Mouse (Mus musculus) cerebellum, adult 11 months (tissue): ENCODE data around the gene 1600014C10Rik.

Source experiments
- DNase-seq: peaks from one replicate; pipeline ENCODE4 v3.0.0; 2022

The 1600014C10Rik gene

DNA sequence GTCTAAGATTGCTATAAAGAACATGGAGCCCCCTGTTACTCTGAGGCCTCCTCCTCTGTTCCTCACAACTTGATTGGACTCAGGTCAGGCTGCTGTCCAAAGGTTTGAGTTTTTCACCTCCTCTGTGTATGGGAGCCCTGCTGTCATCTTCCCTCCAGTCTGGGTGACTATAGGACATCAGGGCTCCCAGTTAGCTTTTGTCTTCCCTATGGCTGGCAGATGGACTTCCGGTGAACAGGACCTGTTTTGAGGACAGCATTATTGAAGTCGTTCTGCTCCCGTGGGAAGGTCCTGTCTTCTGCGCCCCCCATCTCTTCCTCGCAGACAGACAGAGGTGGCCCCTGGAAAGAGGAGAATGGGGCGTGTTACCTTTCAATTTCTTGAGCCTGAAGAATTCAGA lies 1.8 kb downstream of the 1600014C10Rik start:
- DNase-seq, result no peak

DNA sequence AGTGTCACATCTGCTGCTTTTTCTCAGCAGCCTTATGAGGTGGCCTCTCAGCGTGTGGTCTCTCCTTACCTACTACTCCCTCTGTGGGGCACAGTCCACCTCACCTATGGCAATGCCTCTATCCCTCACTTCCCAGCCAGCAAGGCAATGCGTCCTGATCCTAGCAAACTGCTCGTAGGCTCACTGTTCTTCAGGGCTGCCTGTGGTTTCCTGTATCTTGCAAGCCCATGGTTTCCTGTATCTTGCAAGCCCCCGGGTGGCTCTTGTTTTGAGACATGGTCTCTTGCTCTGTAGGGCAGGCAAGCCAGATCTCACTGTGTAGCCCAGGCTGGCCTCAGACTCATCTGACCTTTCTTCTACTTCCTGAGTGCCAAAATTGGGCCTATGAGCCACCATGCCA lies 3.8 kb downstream of the 1600014C10Rik start:
- DNase-seq, result no peak

DNA sequence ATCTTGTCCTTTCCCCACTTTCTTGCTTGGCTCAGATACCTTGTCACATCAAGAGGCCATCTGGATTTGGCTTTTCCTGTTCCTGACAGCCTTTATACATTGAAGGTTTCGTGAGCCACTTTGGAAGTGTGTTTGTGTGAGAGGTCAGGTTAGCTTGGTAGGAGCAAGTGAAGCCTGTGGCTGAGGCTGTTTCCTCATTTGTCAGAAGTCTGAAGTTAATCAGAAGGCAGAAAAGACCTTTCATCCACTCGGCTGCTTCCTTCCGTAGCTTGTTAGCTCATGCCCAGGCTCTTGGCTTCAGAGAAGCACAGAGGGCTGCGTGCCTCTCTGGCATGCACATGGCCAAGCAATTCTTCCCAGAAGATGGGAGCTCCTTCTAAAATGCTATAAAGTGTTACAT lies 4.8 kb downstream of the 1600014C10Rik start:
- no peak for DNase-seq

DNA sequence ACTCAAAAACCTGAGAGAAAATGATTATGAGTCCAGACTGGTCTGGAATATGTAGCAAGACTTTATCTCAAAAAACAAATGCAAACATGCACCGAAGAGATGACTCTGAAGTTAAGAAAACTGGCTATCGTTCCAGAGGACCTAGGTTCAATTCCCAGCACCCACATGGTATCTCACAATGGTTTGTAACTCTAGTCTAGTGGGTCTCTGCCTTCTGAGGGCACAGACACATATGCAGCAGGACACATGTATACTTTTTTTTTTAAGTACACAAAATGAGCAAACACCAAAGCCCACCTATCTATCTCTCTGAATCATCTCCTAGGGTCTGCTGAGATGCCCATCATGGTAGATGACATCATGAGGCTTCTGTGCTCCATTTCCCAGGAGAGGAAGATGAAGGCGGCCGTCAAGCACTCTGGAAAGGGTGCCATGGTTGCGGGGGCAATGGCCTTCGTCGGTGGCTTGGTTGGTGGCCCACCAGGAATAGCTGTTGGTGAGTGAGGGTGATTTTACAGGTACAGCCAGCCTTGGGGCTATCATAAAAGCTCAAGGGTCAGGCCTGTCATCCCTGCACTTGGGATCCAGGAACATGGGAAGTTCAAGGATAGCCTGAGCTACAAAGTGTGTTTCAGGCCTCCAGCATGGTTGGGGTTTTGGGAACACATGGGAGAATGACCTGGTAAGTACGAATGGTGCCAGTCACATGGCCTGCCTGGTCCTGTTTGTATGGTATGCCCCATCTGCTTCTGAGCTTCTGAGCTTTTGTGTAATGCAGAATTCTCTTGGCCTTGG lies 5.5 kb downstream of the 1600014C10Rik start:
- DNase-seq, result no peak

GRCm38 (mm10) chr7:38189136-38189982 lies 6.3 kb downstream of the 1600014C10Rik start:
- no peak for DNase-seq

DNA sequence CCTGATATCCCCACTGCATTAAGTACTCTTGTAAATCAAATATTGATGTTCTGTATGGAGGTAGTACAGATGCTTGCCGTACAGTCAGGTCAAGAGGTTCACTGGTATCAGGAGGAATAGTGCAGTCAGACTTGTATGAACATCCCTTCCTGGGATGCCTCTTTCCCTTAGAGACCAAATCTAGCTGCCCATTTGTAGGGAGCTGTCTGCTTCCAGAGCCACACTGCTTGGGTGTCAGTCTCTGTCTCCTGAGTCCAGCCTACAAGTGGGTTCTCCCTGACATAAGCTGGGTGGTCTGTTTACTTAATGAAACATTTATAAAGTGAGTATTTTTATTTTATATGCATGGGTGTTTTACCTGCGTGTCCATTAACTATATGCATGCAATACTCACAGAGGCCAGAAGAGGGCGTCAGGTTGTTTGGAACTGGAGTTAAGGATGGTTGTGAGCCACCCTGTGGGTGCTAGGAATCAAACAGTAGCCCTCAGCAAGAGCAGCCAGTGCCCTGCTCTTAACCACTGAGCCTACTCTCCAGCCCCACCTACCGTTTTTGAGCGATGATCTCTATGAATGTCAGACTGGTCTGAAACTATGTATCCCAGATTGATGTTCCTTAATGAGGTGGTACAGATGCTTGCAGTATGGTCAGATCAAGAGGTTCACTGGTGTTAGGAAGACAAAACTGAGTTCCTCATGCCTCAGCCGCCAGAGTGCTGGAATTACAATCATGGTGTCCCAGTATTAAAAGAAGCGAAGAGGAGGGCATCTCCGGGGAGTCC lies 7.2 kb downstream of the 1600014C10Rik start:
- no peak for DNase-seq

DNA sequence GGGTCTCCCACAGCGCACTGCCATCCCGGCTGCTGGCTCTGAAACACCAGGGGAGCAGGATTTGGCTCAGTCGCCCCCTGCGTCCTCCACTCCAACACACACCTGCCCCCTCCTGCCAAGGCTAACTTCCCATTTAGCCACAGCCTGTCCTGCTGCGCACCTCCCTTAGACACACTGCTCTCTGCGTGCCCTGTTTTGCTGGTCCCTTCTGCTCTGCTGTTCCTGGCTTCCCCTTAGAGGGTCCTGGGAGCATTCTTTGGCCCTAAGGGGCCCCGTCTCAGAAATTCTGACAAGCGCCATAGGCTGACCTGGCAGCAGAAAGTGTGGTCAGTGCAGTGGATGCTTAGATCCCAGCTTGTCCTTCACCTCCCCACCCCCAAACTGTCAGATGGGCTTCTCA lies 8.1 kb downstream of the 1600014C10Rik start:
- no peak for DNase-seq

DNA sequence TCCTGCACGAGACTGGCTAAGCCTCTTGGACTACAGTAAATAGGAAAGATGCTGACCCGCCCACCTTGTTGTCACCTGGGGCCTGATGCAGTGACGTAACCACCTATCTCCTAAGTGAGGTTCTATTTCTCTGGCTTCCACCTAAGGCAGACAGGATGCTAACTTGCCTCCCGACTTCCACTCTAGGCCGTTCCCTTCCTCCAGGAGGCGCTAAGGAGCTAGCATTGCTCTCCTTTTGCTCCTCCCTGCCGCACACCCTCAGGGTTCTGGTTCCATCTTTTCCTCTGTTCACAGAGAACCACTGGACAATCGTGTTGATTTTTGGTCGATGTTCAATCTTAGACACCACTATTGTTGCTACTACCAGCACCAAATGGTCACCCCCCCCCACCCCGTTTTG lies 8.6 kb downstream of the 1600014C10Rik start:
- DNase-seq, result no peak

GRCm38 (mm10) chr7:38199907-38200605 lies 17.0 kb downstream of the 1600014C10Rik start:
- DNase-seq, result no peak

DNA sequence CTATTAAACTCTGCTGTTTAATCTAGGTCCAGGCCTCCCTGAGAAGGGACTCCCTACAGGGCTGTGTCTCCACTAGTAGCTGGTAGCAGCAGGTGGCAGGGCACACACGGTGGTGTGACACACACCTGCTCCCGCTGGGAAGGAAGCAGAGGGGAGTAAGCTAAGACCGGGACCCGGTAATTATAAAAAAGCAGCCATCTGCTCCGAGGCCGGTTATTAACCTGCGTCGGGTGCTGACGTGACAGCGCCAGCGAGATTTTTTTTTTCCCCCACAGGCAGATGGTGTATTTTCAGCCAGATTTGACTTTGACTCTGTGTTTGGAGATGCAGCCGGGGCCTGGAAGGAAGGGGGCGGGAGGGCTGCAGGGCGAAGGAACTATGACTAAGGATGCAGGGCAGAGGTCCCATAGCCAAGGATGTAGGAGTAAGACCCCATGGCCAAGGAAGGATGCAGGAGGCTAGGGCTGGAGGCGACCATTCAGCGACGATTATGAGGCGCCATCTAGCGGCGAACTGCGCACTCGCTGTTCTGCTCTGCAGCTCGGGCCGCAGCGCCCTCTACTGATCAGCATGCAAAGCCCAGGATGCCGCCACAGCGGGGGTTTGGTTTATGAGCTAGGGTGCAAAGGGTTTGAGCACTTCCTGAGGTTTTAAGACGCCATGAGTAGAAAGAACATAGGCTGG lies 17.7 kb downstream of the 1600014C10Rik start:
- peak; percentile 91 for DNase-seq

- no peak for DNase-seq
These were observed 18.3 kb downstream of the 1600014C10Rik start for GRCm38 (mm10) chr7:38201290-38201658.

GRCm38 (mm10) chr7:38204314-38204713 lies 21.3 kb downstream of the 1600014C10Rik start:
- DNase-seq, result no peak

DNA sequence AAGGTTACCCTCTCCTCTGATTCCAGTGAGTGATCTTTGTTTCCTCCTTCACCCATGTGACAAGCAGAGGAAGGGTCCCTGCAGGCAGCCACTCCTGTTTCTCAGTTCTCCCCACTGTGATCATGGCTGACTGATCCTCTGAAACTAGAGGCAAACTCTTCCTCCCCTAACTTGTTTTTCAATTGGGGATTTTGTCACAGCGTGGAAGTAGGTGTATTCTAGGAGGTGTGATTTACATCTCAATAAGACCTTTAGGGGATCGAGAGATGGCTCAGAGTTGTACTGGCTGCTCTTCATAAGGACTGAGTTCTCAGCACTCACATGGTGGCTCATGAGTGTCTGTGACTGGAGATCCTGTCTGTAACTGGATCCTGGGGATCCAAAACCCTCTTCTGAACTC lies 22.8 kb downstream of the 1600014C10Rik start:
- no peak for DNase-seq

GRCm38 (mm10) chr7:38206564-38206963 lies 23.5 kb downstream of the 1600014C10Rik start:
- no peak for DNase-seq

- DNase-seq, result no peak
These were observed 26.0 kb downstream of the 1600014C10Rik start for GRCm38 (mm10) chr7:38208969-38209368.

DNA sequence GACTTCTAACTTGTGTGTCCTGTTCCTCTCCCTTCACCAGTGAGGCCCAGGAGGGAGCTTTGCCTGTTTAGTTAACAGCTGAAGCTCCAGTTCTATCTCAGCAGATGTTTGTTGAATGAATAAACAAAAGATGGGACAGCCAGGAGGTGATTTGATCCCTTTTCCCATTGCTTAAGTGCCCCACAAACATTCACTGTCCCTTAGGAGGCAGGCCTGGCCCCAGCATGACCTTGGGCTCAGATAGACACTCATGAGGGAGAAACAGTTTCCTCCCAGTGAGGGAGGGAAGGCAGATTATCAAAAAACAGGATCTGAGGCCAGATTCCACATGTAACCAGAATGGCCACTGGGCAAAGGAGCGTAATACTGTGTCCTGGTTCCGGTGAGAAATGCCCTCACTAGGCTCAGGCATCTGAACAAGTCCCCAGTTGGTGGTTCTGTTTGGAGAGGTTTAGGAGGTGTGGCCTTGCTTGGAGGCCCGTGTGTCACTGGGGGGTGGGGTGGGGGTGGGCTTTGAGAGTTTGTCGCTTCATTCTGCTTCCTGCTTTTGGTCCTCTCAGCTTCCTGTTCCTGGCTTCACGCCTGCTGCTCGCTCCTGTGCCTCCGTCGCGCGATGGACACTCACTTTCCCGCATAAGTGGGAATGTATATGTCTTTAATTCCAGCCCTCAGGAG lies 26.6 kb downstream of the 1600014C10Rik start:
- no peak for DNase-seq

DNA sequence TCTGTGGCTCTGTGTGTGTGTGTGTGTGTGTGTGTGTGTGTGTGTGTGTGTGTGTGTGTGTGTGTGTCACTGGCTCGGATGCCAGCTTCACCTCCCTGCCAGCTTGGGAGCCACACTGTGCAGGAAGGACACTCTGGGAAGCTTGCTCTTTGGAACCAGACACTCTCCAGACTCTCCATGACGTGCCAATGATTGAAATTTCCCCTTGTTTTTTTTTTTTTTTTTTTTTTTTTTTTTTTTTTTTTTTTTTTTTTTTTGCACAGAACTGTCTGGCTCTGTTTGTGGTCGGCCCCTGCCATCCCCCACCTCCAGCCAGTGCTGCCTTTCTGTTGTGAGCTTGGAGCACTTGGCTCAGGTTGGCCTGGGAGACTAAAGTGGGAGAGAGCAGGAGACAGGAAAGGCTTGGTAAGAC lies 29.6 kb downstream of the 1600014C10Rik start:
- DNase-seq, result no peak

GRCm38 (mm10) chr7:38214473-38215214 lies 31.6 kb downstream of the 1600014C10Rik start:
- DNase-seq, result no peak

- DNase-seq, result no peak
These were observed 32.3 kb downstream of the 1600014C10Rik start for GRCm38 (mm10) chr7:38215281-38215680.

DNA sequence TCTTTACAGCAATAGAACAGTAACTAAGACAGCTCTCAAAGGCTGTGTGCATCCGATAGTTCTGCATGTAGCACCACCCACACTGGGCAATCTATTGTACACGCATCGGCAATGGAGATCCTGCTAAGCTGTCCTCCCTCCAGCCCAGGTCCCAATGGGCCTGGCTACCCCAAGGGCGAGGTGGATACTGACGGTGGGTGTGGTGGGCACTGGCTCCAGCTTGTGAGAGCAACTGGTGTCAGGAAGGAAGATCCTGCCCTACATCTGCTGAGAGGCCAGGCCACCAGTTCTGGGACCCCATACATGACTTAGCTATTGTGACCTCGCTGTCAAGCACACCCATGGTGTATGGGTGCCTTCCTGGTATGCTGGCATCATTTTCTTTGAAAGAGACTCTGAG lies 32.7 kb downstream of the 1600014C10Rik start:
- DNase-seq, result no peak
